Mouse (Mus musculus) granulocyte monocyte progenitor cell, adult 5-6 weeks (primary cell): ENCODE results near the gene Myog. TPM values are rescaled to one million over a fixed set of nuclear protein-coding genes. Genes with fewer than 3 reads are reported as not detected.

Experiments used
- total RNA-seq, 2 experiments: library from RNA; stranded (forward) in 1 of 2; stranded (reverse) in 1 of 2; fragments of 200-712, 200-1000 nt in 1 of 2; fragments of >200 nt in 1 of 2; fragmentation: Nextera tagmentation in 1 of 2; gene quantifications; 2 replicates each; pipeline ENCODE4 v1.2.3; 2014 to 2017

Myog gene
- total RNA-seq, 2 experiments from 2014 or later, result not detected

Other genes with a start within 250 kb of the Myog start
- gene Btg2, start 210.9 kb upstream of the Myog start, total RNA-seq (2014; fragmentation: Nextera tagmentation), result 7.2 and 13.5 TPM in 2 replicates
- gene Btg2, start 210.9 kb upstream of the Myog start, total RNA-seq (2017), result 31.3 and 33.7 TPM in 2 replicates
- gene Chit1, start 178.7 kb upstream of the Myog start, total RNA-seq (2014; fragmentation: Nextera tagmentation), result 0.62 and 1.7 TPM in 2 replicates
- 0.22 and 0.82 TPM in 2 replicates for gene Chit1, start 178.7 kb upstream of the Myog start, total RNA-seq (2017)
- gene Chil1, start 107.8 kb upstream of the Myog start, total RNA-seq (2014; fragmentation: Nextera tagmentation), result not detected in 2 replicates
- 4.7 and 6.3 TPM in 2 replicates for gene Chil1, start 107.8 kb upstream of the Myog start, total RNA-seq (2017)
- not detected in 2 replicates for gene Mybph, start 96.5 kb upstream of the Myog start, total RNA-seq (2014; fragmentation: Nextera tagmentation)
- gene Mybph, start 96.5 kb upstream of the Myog start, total RNA-seq (2017), result not detected in 2 replicates
- not detected in 2 replicates for gene Adora1, start 54.6 kb upstream of the Myog start, total RNA-seq (2014; fragmentation: Nextera tagmentation)
- gene Adora1, start 54.6 kb upstream of the Myog start, total RNA-seq (2017), result not detected in 2 replicates
- 6.4 and 12.5 TPM in 2 replicates for gene Ppfia4, start 42.9 kb downstream of the Myog start, total RNA-seq (2014; fragmentation: Nextera tagmentation)
- 4.1 and 4.6 TPM in 2 replicates for gene Ppfia4, start 42.9 kb downstream of the Myog start, total RNA-seq (2017)
- 31.8 and 34.3 TPM in 2 replicates for gene Tmem183a, start 72.0 kb downstream of the Myog start, total RNA-seq (2014; fragmentation: Nextera tagmentation)
- gene Tmem183a, start 72.0 kb downstream of the Myog start, total RNA-seq (2017), result 53.6 and 115 TPM in 2 replicates
- not detected in 2 replicates for gene 4933406M09Rik, start 96.0 kb downstream of the Myog start, total RNA-seq (2014; fragmentation: Nextera tagmentation)
- not detected in 2 replicates for gene 4933406M09Rik, start 96.0 kb downstream of the Myog start, total RNA-seq (2017)
- gene Cyb5r1, start 115.6 kb downstream of the Myog start, total RNA-seq (2014; fragmentation: Nextera tagmentation), result 51.2 and 63.3 TPM in 2 replicates
- gene Cyb5r1, start 115.6 kb downstream of the Myog start, total RNA-seq (2017), result 26.0 and 34.6 TPM in 2 replicates
- gene Adipor1, start 125.4 kb downstream of the Myog start, total RNA-seq (2014; fragmentation: Nextera tagmentation), result 62.4 and 63.0 TPM in 2 replicates
- gene Adipor1, start 125.4 kb downstream of the Myog start, total RNA-seq (2017), result 52.7 and 53.3 TPM in 2 replicates
- gene Klhl12, start 165.5 kb downstream of the Myog start, total RNA-seq (2014; fragmentation: Nextera tagmentation), result 7.8 and 9.2 TPM in 2 replicates
- 8.7 and 9.5 TPM in 2 replicates for gene Klhl12, start 165.5 kb downstream of the Myog start, total RNA-seq (2017)
- 14.1 and 18.1 TPM in 2 replicates for gene Rabif, start 204.7 kb downstream of the Myog start, total RNA-seq (2014; fragmentation: Nextera tagmentation)
- gene Rabif, start 204.7 kb downstream of the Myog start, total RNA-seq (2017), result 13.3 and 15.0 TPM in 2 replicates